Mouse (Mus musculus) kidney, adult 2 months (tissue): ENCODE measurements around the gene Arhgdig.

Experiments
- CTCF ChIP-seq: fragments of 200-500 bp; conservative IDR thresholded peaks from 2 replicates; pipeline ENCODE4 v1.5.1; 2011; ENCODE audit warnings: low read depth, mild to moderate bottlenecking, control low read depth, low read length, moderate library complexity, mixed read lengths; ENCODE audit not compliant: insufficient read depth, insufficient read length
- POLR2A ChIP-seq: fragments of 200-500 bp; IDR thresholded peaks from one replicate; pipeline ENCODE4 v1.6.1; 2011; ENCODE audit warnings: low read depth, low read length, control low read depth

GRCm38 (mm10) chr17:26221508-26221907 is 13.9 kb upstream of the Arhgdig start:
- TF ChIP-seq CTCF: no peak
- TF ChIP-seq POLR2A: no peak
